Mouse (Mus musculus) urinary bladder, postnatal 10 days (tissue): Measurements from ENCODE around the gene Lpcat2.
"Not testable (repeated sequence)": the region's sequence is repeated elsewhere in the genome, so short reads cannot be mapped to it uniquely, and the experiment has no call there.

ENCODE experiments used
- DNase-seq: peaks from one replicate; pipeline ENCODE4 v3.0.0; 2022; ENCODE audit warnings: low spot score

The Lpcat2 gene

DNA sequence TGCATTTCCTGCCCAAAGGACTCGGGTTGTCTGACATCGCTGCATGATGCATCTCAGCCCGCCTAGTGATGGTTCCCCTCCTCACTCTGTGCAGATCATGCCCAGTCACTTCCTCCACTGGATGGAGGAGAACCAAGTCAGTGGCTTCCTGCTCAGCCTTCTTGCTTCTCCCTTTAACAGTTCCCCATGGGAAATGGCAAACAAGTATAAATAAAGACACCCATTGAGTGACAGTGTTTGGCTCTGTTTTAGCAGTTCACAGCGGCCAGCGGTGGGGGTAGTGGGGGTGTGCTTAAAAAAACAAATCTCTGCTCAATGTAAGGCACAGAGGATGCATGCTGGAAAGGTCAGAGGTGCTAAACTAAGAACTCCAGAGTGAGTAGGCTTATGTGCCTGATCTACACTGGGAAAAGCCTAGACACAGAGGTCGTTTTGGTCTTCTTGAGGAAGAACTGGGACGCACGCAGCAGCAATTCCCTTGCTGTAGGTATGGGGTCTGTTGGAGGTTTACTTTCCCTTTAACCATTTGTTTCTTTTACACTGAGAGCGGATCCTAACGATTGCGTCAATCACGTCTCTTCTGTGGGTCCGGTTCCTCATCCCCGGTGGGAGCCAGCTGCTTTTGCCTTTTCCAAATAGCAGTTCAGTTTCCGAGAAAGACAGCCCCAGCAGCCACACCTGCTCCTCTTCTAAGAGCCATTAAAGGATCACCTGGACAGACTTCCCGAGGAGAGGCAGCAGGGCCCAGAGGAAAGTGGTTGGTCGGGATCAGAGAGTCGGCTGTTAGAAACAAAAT lies 1.8 kb upstream of the Lpcat2 start:
- no peak for DNase-seq

DNA sequence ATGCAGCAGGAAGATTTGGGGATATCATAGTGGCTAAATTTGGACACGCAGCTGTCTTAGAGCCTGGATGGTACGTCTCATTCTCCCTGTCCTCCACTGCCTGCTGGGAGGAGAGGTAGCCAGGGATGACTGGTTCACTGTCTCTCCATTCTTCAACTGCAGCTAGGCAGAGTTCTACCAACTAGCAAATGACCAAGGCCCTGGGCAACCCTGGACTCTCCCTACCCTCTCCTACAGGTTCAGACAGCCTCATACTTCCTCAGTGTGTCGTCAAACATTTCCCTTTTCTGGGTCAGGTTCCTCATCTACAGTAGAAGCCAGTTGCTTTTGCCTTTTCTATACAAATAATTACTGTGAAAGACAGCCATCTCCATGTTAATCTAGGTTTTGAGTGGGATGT lies 466 bp upstream of the Lpcat2 start:
- no peak for DNase-seq

DNA sequence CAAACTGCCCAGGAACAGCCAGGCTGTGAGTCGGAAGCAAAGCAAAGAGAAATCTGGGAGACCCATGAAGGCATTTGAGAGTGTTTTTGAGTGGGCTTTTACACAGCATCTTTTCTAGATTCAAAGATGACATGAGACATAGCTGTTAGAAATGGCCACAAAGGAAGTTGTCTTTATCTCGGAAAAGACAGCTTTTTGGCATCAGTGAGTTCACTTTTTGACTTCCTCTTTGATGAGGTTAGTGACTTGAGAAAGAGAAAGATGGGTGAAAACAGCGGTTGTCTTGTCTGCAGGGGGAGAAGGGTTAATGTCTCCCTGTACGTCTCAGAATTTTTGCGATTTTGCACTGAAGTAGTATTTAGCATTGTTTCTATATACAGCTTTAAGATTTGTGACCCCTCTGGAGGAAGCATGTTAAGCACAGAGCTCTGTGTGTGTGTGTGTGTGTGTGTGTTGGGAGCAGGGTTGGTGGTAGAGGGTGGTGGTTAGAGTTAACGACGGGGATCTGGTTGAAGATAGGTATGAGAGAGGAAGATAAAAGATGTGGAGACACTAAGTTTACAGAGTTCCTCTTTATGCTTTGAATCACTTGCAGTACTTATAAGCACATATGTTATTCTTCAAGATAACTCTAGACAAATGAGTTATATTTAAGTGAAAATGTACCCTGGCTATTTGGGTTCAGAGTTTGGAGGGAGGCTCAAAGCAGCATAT lies 1.3 kb downstream of the Lpcat2 start:
- DNase-seq = no peak

GRCm38 (mm10) chr8:92858475-92859182 lies 3.5 kb downstream of the Lpcat2 start:
- DNase-seq = no peak

- DNase-seq = no peak
Measured at GRCm38 (mm10) chr8:92861977-92862376, 6.8 kb downstream of the Lpcat2 start.

DNA sequence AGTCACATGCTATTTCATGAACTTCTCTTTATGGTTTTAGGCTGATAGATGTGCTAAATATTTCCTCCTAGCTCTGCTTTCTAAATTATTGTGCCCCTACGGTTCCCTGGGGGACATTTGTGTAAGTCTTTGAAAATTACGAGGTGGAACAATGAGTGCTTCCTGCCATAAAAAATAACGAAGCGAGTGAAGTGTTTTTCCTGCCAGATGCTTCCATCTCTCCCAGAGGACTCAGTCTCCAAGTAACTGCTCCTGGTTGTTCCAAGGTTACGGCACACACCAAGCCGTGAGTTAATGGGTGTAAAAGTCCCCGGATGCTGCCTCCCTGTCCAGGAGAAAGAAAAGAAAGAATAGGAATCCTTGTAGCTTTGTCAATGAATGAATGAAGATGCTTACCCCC lies 15.1 kb downstream of the Lpcat2 start:
- DNase-seq = no peak

- no peak for DNase-seq
Measured at GRCm38 (mm10) chr8:92872063-92872759, 17.1 kb downstream of the Lpcat2 start.

- DNase-seq = no peak
Measured at GRCm38 (mm10) chr8:92875795-92876194, 20.7 kb downstream of the Lpcat2 start.

DNA sequence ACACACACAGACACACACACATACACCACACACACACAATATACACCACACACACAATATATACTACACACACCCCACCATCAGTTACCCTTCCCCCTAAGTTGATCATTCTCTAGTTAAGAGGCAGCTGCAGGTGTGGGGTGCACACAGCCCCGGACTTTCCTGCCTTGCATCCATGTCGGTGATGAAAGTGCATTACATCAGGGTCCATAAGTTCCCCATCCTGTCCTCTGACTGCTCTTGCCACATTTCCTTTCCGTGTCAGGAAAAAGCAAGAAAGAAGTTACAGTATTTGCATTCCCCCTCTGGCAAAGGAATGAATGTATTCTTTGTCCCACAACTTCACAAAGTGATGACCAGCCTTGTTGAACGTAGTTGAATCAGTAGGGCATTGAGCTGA lies 26.1 kb downstream of the Lpcat2 start:
- DNase-seq = no peak

- no peak for DNase-seq
Measured at GRCm38 (mm10) chr8:92883771-92884170, 28.6 kb downstream of the Lpcat2 start.

DNA sequence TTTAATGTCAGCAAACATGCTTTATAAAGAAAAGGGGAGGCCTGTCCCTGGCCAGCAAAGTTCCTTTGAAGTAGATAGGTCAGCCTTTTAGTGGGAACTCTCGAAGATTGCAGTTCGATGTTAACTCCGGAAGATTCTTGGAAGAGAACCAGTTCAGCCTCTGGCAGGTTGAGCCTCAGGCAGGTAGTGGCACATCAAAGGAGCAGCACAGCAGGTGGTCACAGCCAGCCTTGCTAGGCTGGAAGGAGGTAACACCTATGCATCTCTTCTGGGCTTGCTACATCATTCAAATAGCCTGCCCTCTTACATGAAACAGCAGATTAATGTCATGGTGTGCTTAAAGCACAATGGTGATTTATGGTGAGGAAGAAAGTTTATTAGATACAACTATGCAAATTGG lies 37.1 kb downstream of the Lpcat2 start:
- DNase-seq = not testable (repeated sequence)

DNA sequence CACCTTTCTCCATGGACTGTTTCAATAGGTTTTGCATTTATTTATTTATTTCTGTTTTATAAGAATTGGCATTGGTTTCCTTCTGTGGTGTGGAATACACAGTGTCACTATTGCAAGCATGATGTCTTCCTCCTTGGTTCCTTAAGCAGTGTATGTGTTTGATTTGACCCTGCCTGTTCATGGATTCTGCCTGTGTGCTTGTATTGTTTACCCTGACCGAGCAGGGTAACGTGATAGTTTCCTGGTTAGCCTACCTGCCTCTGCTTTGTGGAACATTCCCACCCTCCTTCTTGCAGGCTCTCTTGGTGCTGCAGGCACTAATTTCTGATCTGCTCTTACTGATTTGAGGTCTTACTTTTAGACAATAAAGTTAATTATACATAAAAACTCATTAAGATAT lies 38.7 kb downstream of the Lpcat2 start:
- no peak for DNase-seq

DNA sequence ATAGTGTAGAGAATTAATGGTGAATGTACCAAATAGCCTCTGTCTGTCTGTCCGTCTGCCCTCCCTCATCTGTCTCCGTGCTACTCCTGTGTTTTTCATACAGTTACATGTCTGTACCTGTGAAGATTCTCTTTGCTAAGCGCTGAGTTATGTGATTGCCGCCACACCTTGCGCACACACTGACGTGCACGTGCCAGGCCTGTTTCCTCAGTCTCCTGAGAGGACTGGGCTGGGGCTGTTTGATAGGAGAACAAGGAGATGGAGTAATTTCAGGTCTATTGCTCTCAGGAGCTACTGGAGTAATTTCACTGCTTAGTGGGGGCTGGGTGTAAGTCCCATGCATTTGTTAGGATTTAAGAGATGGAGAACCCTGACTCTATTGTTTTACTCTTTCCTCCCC lies 39.9 kb downstream of the Lpcat2 start:
- DNase-seq = no peak

DNA sequence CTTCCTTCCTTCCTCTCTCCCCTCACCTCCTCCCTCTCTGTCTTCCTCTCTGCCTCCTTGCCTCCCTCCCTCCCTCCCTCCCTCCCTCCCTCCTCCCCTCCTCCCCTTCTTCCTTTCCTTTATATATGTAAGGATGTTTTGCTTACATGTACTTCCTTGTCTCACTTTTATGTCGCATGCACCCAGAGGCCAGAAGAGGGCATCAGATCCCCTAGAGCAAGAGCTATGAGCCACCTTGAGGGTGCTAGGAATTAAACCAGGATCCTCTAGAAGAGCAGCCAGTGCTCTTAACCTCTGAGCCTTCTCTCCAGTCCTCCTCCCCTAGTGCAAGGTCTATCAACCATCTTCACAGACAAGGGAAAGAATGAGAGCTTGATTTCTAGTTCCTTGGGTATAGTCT lies 40.9 kb downstream of the Lpcat2 start:
- no peak for DNase-seq

GRCm38 (mm10) chr8:92896611-92897010 lies 41.5 kb downstream of the Lpcat2 start:
- no peak for DNase-seq

GRCm38 (mm10) chr8:92897794-92898193 lies 42.7 kb downstream of the Lpcat2 start:
- no peak for DNase-seq

DNA sequence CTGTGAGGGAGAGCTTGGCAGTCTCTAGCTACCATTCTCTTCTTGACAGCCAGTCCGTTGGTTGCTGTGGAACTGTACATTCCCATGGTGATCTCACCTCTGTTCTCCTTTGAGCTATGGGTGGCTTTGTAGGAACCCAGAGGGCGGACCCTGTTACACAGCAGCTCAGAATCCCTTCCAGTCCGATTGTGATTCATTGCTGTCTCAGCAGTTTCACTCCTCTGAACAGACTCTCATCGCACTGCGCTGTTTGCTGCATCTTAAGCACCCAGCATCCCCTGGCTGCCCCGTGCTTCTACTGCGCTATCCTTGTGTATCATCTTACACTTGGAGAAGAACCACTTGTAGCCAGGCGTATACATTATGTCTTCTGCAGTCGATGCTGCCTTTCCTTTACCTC lies 44.5 kb downstream of the Lpcat2 start:
- DNase-seq = no peak

- DNase-seq = no peak
Measured at GRCm38 (mm10) chr8:92901107-92901506, 46.0 kb downstream of the Lpcat2 start, which contains the start of gene Capns2. Capns2 (plus strand) TSS chr8:92901407.

GRCm38 (mm10) chr8:92902981-92903380 lies 47.8 kb downstream of the Lpcat2 start:
- DNase-seq = no peak

DNA sequence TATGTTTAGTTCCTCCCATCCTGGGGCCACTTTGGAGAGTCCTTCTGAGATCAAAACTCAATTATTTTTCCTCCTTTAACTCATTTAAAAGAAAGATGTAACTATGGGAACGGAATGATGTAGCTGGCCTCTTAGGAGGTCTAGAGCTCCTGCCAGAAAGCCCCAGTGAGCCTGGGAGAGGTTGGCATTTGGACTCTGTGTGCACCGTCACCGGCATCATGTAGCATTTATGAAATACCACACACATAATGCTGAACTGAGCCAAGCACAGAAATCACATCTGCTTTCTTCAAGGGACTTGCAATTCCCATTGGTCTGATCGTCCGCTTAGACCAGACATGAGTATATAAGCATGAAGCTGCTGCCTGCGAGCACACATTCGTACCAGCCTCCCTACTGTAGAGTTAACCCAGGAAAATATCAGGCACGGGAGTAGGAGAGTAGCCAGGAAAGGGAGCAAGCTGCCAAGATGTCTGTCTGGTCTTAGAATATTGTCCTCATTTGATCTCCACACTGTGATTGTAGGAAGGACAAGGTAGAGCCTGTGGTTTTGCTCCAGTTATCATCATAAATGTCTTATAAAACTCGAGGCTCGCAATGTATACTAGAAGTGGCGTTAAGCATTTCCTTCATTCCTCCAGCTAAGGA lies 48.5 kb downstream of the Lpcat2 start:
- DNase-seq = no peak

GRCm38 (mm10) chr8:92906553-92906952 lies 51.4 kb downstream of the Lpcat2 start:
- no peak for DNase-seq

DNA sequence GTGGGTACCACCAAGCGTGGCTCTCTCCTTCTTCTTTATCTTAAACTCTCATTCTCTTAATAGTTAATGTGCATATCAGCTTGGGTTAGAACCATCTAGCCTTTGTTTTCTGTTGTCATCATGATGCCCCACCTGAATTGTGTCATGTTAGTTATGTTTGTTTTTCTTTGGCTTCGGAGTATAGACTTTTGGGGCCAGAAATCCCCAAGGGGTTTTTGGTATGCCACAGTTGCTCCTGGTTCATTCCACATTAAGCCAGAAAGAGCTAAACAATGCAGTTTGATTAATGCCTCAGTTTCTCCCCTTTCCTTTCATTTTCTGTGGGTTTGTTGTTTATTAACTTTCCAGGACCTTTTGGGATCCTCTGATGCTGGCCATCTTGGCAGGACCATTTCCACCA lies 53.3 kb downstream of the Lpcat2 start:
- DNase-seq = no peak
